19 mouse cellular contexts compared by ENCODE assay signal in genomic region chr9:120343123-120343790, GRCm38 (mm10). TPM values are rescaled to one million over a fixed set of nuclear protein-coding genes. Genes with fewer than 3 reads are reported as not detected.
DNase-seq lines count a peak whose midpoint lies in the region; ATAC-seq and TF ChIP-seq lines count a peak whose summit lies in the region.
"Had no signal": no experiment of that assay in that cellular context is flagged by ENCODE, and none has a peak within 500 bp of the region (broad histone marks: within the 10 kb centered on the region; RNA-seq: fewer than 3 reads in every experiment).

No protein-coding gene starts in this region.

- WGBS in forebrain, embryonic 13.5 days = 27% methylated on average over 4 of the region's 4 CpGs
- WGBS in forebrain, postnatal 0 days = 21% methylated on average over 4 of the region's 4 CpGs
- 49% methylated on average over 4 of the region's 4 CpGs for WGBS in limb, embryonic 12.5 days
- WGBS in limb, embryonic 10.5 days = 66% methylated on average over 4 of the region's 4 CpGs
- 31% methylated on average over 4 of the region's 4 CpGs for WGBS in limb, embryonic 13.5 days
- 26% methylated on average over 4 of the region's 4 CpGs for WGBS in midbrain, postnatal 0 days

- no peaks in the 10 kb centered on the region for H3K36me3 ChIP-seq in forebrain, embryonic 13.5 days (ENCODE audit: poor library complexity, severe bottlenecking)
- no peaks in the 10 kb centered on the region for H3K36me3 ChIP-seq in forebrain, postnatal 0 days (ENCODE audit: insufficient read depth)
- H3K36me3 ChIP-seq in limb, embryonic 12.5 days = no peaks in the 10 kb centered on the region
- no peaks in the 10 kb centered on the region for H3K36me3 ChIP-seq in limb, embryonic 10.5 days
- no peaks in the 10 kb centered on the region for H3K36me3 ChIP-seq in limb, embryonic 13.5 days
- no peaks in the 10 kb centered on the region for H3K36me3 ChIP-seq in midbrain, postnatal 0 days (ENCODE audit: insufficient read depth, low read length)
- H3K36me3 ChIP-seq: embryonic facial prominence, embryonic 12.5 days; lung, embryonic 15.5 days had no signal

- no peak for ATAC-seq in forebrain, embryonic 13.5 days
- ATAC-seq in forebrain, postnatal 0 days = no peak
- no peak for ATAC-seq in limb, embryonic 12.5 days (ENCODE audit: insufficient number of reproducible peaks, insufficient read depth, low FRiP score, low TSS enrichment, low read depth)
- no peak for ATAC-seq in limb, embryonic 13.5 days (ENCODE audit: low FRiP score, low read depth)
- no peak for ATAC-seq in midbrain, postnatal 0 days (ENCODE audit: low FRiP score)

- H3K4me2 ChIP-seq in forebrain, embryonic 13.5 days = no peak overlapping the region
- no peak overlapping the region for H3K4me2 ChIP-seq in forebrain, postnatal 0 days (ENCODE audit: low read depth)
- H3K4me2 ChIP-seq in limb, embryonic 12.5 days = no peak overlapping the region
- no peak overlapping the region for H3K4me2 ChIP-seq in limb, embryonic 13.5 days (replicated peaks)
- no peak overlapping the region for H3K4me2 ChIP-seq in midbrain, postnatal 0 days (ENCODE audit: low read depth, low read length, poor library complexity, severe bottlenecking)
- H3K4me2 ChIP-seq: embryonic facial prominence, embryonic 12.5 days; lung, embryonic 15.5 days had no signal

- H3K4me3 ChIP-seq in forebrain, embryonic 13.5 days = no peak overlapping the region
- H3K4me3 ChIP-seq in forebrain, postnatal 0 days (ENCODE audit: low read depth, low read length) = no peak overlapping the region
- H3K4me3 ChIP-seq in limb, embryonic 12.5 days (replicated peaks) = no peak overlapping the region
- no peak overlapping the region for H3K4me3 ChIP-seq in limb, embryonic 10.5 days
- H3K4me3 ChIP-seq in limb, embryonic 13.5 days = no peak overlapping the region
- H3K4me3 ChIP-seq in midbrain, postnatal 0 days (ENCODE audit: low read depth, low read length) = no peak overlapping the region
- H3K4me3 ChIP-seq: embryonic facial prominence, embryonic 12.5 days; erythroblast, embryonic 14.5 days; lung, embryonic 15.5 days had no signal

- no peaks in the 10 kb centered on the region for H3K9me3 ChIP-seq in forebrain, embryonic 13.5 days (replicated peaks)
- H3K9me3 ChIP-seq in forebrain, postnatal 0 days (ENCODE audit: low read length) = no peaks in the 10 kb centered on the region
- no peaks in the 10 kb centered on the region for H3K9me3 ChIP-seq in limb, embryonic 12.5 days
- H3K9me3 ChIP-seq in limb, embryonic 10.5 days (replicated peaks) = no peaks in the 10 kb centered on the region
- H3K9me3 ChIP-seq in limb, embryonic 13.5 days = no peaks in the 10 kb centered on the region
- no peaks in the 10 kb centered on the region for H3K9me3 ChIP-seq in midbrain, postnatal 0 days (ENCODE audit: low read length)
- H3K9me3 ChIP-seq: embryonic facial prominence, embryonic 12.5 days; lung, embryonic 15.5 days had no signal

- DNase-seq in forebrain, postnatal 0 days = no peak
- no peak for DNase-seq in limb, embryonic 10.5 days (ENCODE audit: low spot score)
- no peak for DNase-seq in midbrain, postnatal 0 days (ENCODE audit: low spot score)
- DNase-seq in gastrocnemius, postnatal 4 days (ENCODE audit: low spot score in 2 of 2) = no peak
- no peak for DNase-seq in adrenal gland, postnatal 14 days
- DNase-seq: cerebellum, postnatal 10 days; gastrocnemius, postnatal 14 days; kidney, adult 18-20 months; lung, postnatal 4 days; right cerebral cortex, postnatal 4 days; thymus, adult 2 months had no signal

- H3K4me1 ChIP-seq in forebrain, embryonic 13.5 days = peaks cover 15% of the 10 kb centered on the region
- H3K4me1 ChIP-seq in forebrain, postnatal 0 days (ENCODE audit: insufficient read depth) = no peaks in the 10 kb centered on the region
- peaks cover 26% of the 10 kb centered on the region for H3K4me1 ChIP-seq in limb, embryonic 12.5 days (replicated peaks)
- H3K4me1 ChIP-seq in limb, embryonic 10.5 days = peaks cover 17% of the 10 kb centered on the region
- H3K4me1 ChIP-seq in limb, embryonic 13.5 days = peaks cover 29% of the 10 kb centered on the region
- H3K4me1 ChIP-seq in midbrain, postnatal 0 days (ENCODE audit: insufficient read depth, low read length) = peaks cover 9% of the 10 kb centered on the region; the same call in 1 of the 2 replicates

- H3K27ac ChIP-seq in forebrain, embryonic 13.5 days = peak overlapping the region; percentile 4; the same call in 1 of the 2 replicates
- H3K27ac ChIP-seq in forebrain, postnatal 0 days (ENCODE audit: low read depth, low read length) = no peak overlapping the region
- H3K27ac ChIP-seq in limb, embryonic 12.5 days = 0 out of 2 replicates have a peak overlapping the region, but pooled peaks have one; percentile 12
- no peak overlapping the region; the same call in 1 of the 2 replicates for H3K27ac ChIP-seq in limb, embryonic 10.5 days
- H3K27ac ChIP-seq in limb, embryonic 13.5 days = peak overlapping the region; percentile 11; the same call in 1 of the 2 replicates
- H3K27ac ChIP-seq in midbrain, postnatal 0 days (ENCODE audit: low read depth, low read length) = 0 out of 2 replicates have a peak overlapping the region, but pooled peaks have one; percentile 12
- H3K27ac ChIP-seq: embryonic facial prominence, embryonic 12.5 days; kidney, postnatal 0 days; liver, embryonic 14.5 days; lung, embryonic 15.5 days had no signal

- no peak for TF ChIP-seq CTCF in forebrain, postnatal 0 days (IDR thresholded peaks at IDR 0.05; ENCODE audit: low read depth)
- no peak for TF ChIP-seq CTCF in midbrain, postnatal 0 days (IDR thresholded peaks at IDR 0.05)

- H3K9ac ChIP-seq in forebrain, embryonic 13.5 days = no peak overlapping the region
- H3K9ac ChIP-seq in forebrain, postnatal 0 days = no peak overlapping the region
- no peak overlapping the region for H3K9ac ChIP-seq in limb, embryonic 12.5 days (replicated peaks)
- 0 out of 2 replicates have a peak overlapping the region, but pooled peaks have one; percentile 32 for H3K9ac ChIP-seq in limb, embryonic 13.5 days
- no peak overlapping the region for H3K9ac ChIP-seq in midbrain, postnatal 0 days (replicated peaks; ENCODE audit: low read length, poor library complexity, severe bottlenecking)
- H3K9ac ChIP-seq: embryonic facial prominence, embryonic 12.5 days; liver, embryonic 14.5 days; lung, embryonic 15.5 days had no signal

- no peaks in the 10 kb centered on the region for H3K27me3 ChIP-seq in forebrain, embryonic 13.5 days
- H3K27me3 ChIP-seq in forebrain, postnatal 0 days (ENCODE audit: insufficient read depth, low read length) = no peaks in the 10 kb centered on the region
- H3K27me3 ChIP-seq in limb, embryonic 12.5 days = no peaks in the 10 kb centered on the region
- H3K27me3 ChIP-seq in limb, embryonic 10.5 days (ENCODE audit: low read depth, poor library complexity, severe bottlenecking) = no peaks in the 10 kb centered on the region
- H3K27me3 ChIP-seq in limb, embryonic 13.5 days = no peaks in the 10 kb centered on the region
- no peaks in the 10 kb centered on the region for H3K27me3 ChIP-seq in midbrain, postnatal 0 days (ENCODE audit: insufficient read depth, low read length)
- H3K27me3 ChIP-seq: embryonic facial prominence, embryonic 12.5 days; lung, embryonic 15.5 days had no signal

RNA-seq across cellular contexts. Expression of gene Myrip, which starts 41.9 kb away (rescaled TPM):
- polyA plus RNA-seq in forebrain, embryonic 13.5 days (2015; fragmentation: Nextera tagmentation; extraction: Ambion mirVana) = 1.0 and 1.1 TPM in 2 replicates
- 9.0 and 12.4 TPM in 2 replicates for total RNA-seq in forebrain, postnatal 0 days (2014; rRNA removed)
- polyA plus RNA-seq in forebrain, postnatal 0 days (2015; fragmentation: Nextera tagmentation; extraction: Ambion mirVana) = 1.7 and 3.0 TPM in 2 replicates
- polyA plus RNA-seq in limb, embryonic 12.5 days (2016; fragmentation: Nextera tagmentation; extraction: Ambion mirVana) = 0.38 TPM in 1 of 2 replicates, not detected in the other
- polyA plus RNA-seq in limb, embryonic 10.5 days (2016; fragmentation: Nextera tagmentation; extraction: Ambion mirVana) = 0.31 TPM in 1 of 2 replicates, not detected in the other
- 0.32 and 0.59 TPM in 2 replicates for polyA plus RNA-seq in limb, embryonic 13.5 days (2015; fragmentation: Nextera tagmentation; extraction: Ambion mirVana)
- total RNA-seq in midbrain, postnatal 0 days (2014; rRNA removed) = 19.6 and 25.6 TPM in 2 replicates
- polyA plus RNA-seq in midbrain, postnatal 0 days (2015; fragmentation: Nextera tagmentation; extraction: Ambion mirVana) = 6.8 and 7.0 TPM in 2 replicates
- under 1 TPM; 0.26 to 0.39 TPM for total RNA-seq in gastrocnemius, postnatal 4 days (2021)
- 5.7 and 13.3 TPM in 2 replicates for total RNA-seq in adrenal gland, postnatal 14 days (2021)
- polyA plus RNA-seq: erythroblast, embryonic 14.5 days had no signal

Comparison
In these comparisons a context has a peak if more than half of its experiments do, and no peak if none do; other contexts are left out.
1. H3K27ac ChIP-seq: peak in forebrain, embryonic 13.5 days (single experiment), limb, embryonic 12.5 days (single experiment), limb, embryonic 13.5 days (single experiment) and midbrain, postnatal 0 days (single experiment); none in forebrain, postnatal 0 days (single experiment) and limb, embryonic 10.5 days (single experiment).